Mouse (Mus musculus) liver, adult 2 months (tissue): ENCODE results near the gene Gm13272. TPM values are rescaled to one million over a fixed set of nuclear protein-coding genes. Genes with fewer than 3 reads are reported as not detected.
"Not testable (repeated sequence)": the region's sequence is repeated elsewhere in the genome, so short reads cannot be mapped to it uniquely, and the experiment has no call there.

Experiments used
- DNase-seq: peaks from one replicate; pipeline ENCODE4 v3.0.0-alpha.2; 2011; ENCODE audit warnings: low read depth, low spot score; ENCODE audit errors: extremely low read depth
- H3K27ac ChIP-seq: fragments of 200-500 bp; replicated peaks from 2 replicates; pipeline ENCODE4 v1.5.1; 2012; ENCODE audit warnings: low read depth, mild to moderate bottlenecking, control low read depth, inconsistent platforms, low read length; ENCODE audit not compliant: insufficient read depth
- H3K27me3 ChIP-seq: fragments of 200-500 bp; 2 replicates; pipeline ENCODE4 v1.6.1; 2012; ENCODE audit warnings: mild to moderate bottlenecking, moderate library complexity, low read length, inconsistent platforms; ENCODE audit not compliant: control insufficient read depth, insufficient read depth
- H3K36me3 ChIP-seq: fragments of 200-500 bp; 2 replicates; pipeline ENCODE4 v1.6.1; 2012; ENCODE audit warnings: low read length, inconsistent platforms; ENCODE audit not compliant: control insufficient read depth, insufficient read depth
- H3K4me1 ChIP-seq: fragments of 200-500 bp; 2 replicates; pipeline ENCODE4 v1.6.1; 2011; ENCODE audit warnings: low read length; ENCODE audit not compliant: control insufficient read depth, insufficient read depth
- H3K4me3 ChIP-seq: fragments of 200-500 bp; 2 replicates; pipeline ENCODE4 v1.5.1; 2011; ENCODE audit warnings: low read depth, mild to moderate bottlenecking, control low read depth, low read length, moderate library complexity; ENCODE audit not compliant: insufficient read depth
- H3K79me2 ChIP-seq: fragments of 200-500 bp; 2 replicates; pipeline ENCODE4 v1.6.1; 2012; ENCODE audit warnings: inconsistent platforms, mild to moderate bottlenecking, low read length, moderate library complexity; ENCODE audit not compliant: control insufficient read depth, insufficient read depth
- H3K9ac ChIP-seq: fragments of 200-500 bp; 2 replicates; pipeline ENCODE4 v1.6.1; 2012; ENCODE audit warnings: low read depth, mild to moderate bottlenecking, control low read depth, inconsistent platforms, low read length
- CTCF ChIP-seq: fragments of 200-500 bp; IDR thresholded peaks from 2 replicates; pipeline ENCODE4 v1.5.1; 2011; ENCODE audit warnings: low read depth, low read length, control low read depth
- POLR2A ChIP-seq: fragments of 200-500 bp; IDR thresholded peaks from 2 replicates; pipeline ENCODE4 v1.6.1; 2011; ENCODE audit warnings: low read length, control low read depth; ENCODE audit not compliant: insufficient read depth; ENCODE audit errors: extremely low read depth
- WGBS: fragments of 180-500 bp; shearing (Covaris S2); methylation state at CpG from one replicate; pipeline ENCODE4 v1.1.7; 2018; 5-methylcytosine and 5-hydroxymethylcytosine counted together
- polyA plus RNA-seq: library from polyadenylated mRNA; depleted of rRNA; stranded (reverse); fragments of >200 nt; gene quantifications from 2 replicates; pipeline ENCODE4 v1.2.3, GENCODE M21; 2012; rRNA removed
- total RNA-seq: library from RNA; depleted of rRNA; stranded (reverse); fragments of >200 nt; gene quantifications from 2 replicates; pipeline ENCODE4 v1.2.3, GENCODE M21; 2014; rRNA removed

The Gm13272 gene
- total RNA-seq: not detected in 2 replicates
- not detected in 2 replicates for polyA plus RNA-seq

- H3K4me3 ChIP-seq, H3K9ac ChIP-seq, H3K36me3 ChIP-seq, DNase-seq, H3K4me1 ChIP-seq, H3K27me3 ChIP-seq, H3K79me2 ChIP-seq, H3K27ac ChIP-seq: not testable (repeated sequence)
- WGBS: no CpG with 5 or more reads among the region's 29 CpGs
These were observed at the start of gene Gm13272 for GRCm38 (mm10) chr4:88779550-88779949. TSS of gene Gm13272 (plus strand) at chr4:88779850.

- no peaks in the 10 kb centered on the region for H3K4me1 ChIP-seq
- no peak for TF ChIP-seq POLR2A
- peak; percentile 92 for TF ChIP-seq CTCF
- DNase-seq: peak; percentile 48
- no peaks in the 10 kb centered on the region for H3K36me3 ChIP-seq
- H3K27me3 ChIP-seq: no peaks in the 10 kb centered on the region
- no peaks in the 10 kb centered on the region for H3K79me2 ChIP-seq
- no peak overlapping the region for H3K9ac ChIP-seq
- 0% methylated on average over 2 of the region's 2 CpGs for WGBS
- H3K27ac ChIP-seq: no peak overlapping the region
- H3K4me3 ChIP-seq: no peak overlapping the region
These were observed 41.2 kb upstream of the Gm13272 start for GRCm38 (mm10) chr4:88738480-88738879.

GRCm38 (mm10) chr4:88739036-88739435 is 40.6 kb upstream of the Gm13272 start:
- 79% methylated on average over 6 of the region's 6 CpGs for WGBS
- H3K9ac ChIP-seq: no peak overlapping the region
- TF ChIP-seq POLR2A (no peak), CTCF (no peak)
- no peak for DNase-seq
- H3K4me3 ChIP-seq: no peak overlapping the region
- no peaks in the 10 kb centered on the region for H3K27me3 ChIP-seq
- no peaks in the 10 kb centered on the region for H3K4me1 ChIP-seq
- H3K79me2 ChIP-seq: no peaks in the 10 kb centered on the region
- H3K27ac ChIP-seq: no peak overlapping the region
- H3K36me3 ChIP-seq: no peaks in the 10 kb centered on the region

- 85% methylated on average over 4 of the region's 4 CpGs for WGBS
- H3K79me2 ChIP-seq: no peaks in the 10 kb centered on the region
These were observed 38.2 kb upstream of the Gm13272 start for GRCm38 (mm10) chr4:88741426-88741825.

GRCm38 (mm10) chr4:88742771-88743371 is 36.8 kb upstream of the Gm13272 start:
- no peak overlapping the region for H3K27ac ChIP-seq
- H3K79me2 ChIP-seq: no peaks in the 10 kb centered on the region
- no peaks in the 10 kb centered on the region for H3K36me3 ChIP-seq
- H3K4me1 ChIP-seq: no peaks in the 10 kb centered on the region
- H3K4me3 ChIP-seq: no peak overlapping the region
- no peaks in the 10 kb centered on the region for H3K27me3 ChIP-seq
- TF ChIP-seq POLR2A: no peak
- TF ChIP-seq CTCF: no peak
- no peak for DNase-seq
- 85% methylated on average over 7 of the region's 7 CpGs for WGBS
- no peak overlapping the region for H3K9ac ChIP-seq

More at GRCm38 (mm10) chr4:88741426-88741825, 38.2 kb upstream of the Gm13272 start:
- Histone ChIP-seq H3K27ac (no peak overlapping the region), H3K36me3 (no peaks in the 10 kb centered on the region), H3K9ac (no peak overlapping the region), H3K4me1 (no peaks in the 10 kb centered on the region), H3K4me3 (no peak overlapping the region), H3K27me3 (no peaks in the 10 kb centered on the region)
- no peak for DNase-seq
- no peak for TF ChIP-seq POLR2A
- TF ChIP-seq CTCF: no peak

GRCm38 (mm10) chr4:88744207-88744606 is 35.4 kb upstream of the Gm13272 start:
- H3K36me3 ChIP-seq: no peaks in the 10 kb centered on the region
- H3K4me3 ChIP-seq: no peak overlapping the region
- TF ChIP-seq CTCF (peak; percentile 39), POLR2A (no peak)
- WGBS: 59% methylated on average over 3 of the region's 3 CpGs
- H3K4me1 ChIP-seq: no peaks in the 10 kb centered on the region
- no peaks in the 10 kb centered on the region for H3K27me3 ChIP-seq
- H3K27ac ChIP-seq: no peak overlapping the region
- no peak overlapping the region for H3K9ac ChIP-seq
- no peaks in the 10 kb centered on the region for H3K79me2 ChIP-seq
- no peak for DNase-seq
